Mouse (Mus musculus) kidney, adult 2 months (tissue): ENCODE measurements around the gene Emc9.

Experiments used
- CTCF ChIP-seq: fragments of 200-500 bp; conservative IDR thresholded peaks from 2 replicates; pipeline ENCODE4 v1.5.1; 2011; ENCODE audit warnings: low read depth, mild to moderate bottlenecking, control low read depth, low read length, moderate library complexity, mixed read lengths; ENCODE audit not compliant: insufficient read depth, insufficient read length
- POLR2A ChIP-seq: fragments of 200-500 bp; IDR thresholded peaks from one replicate; pipeline ENCODE4 v1.6.1; 2011; ENCODE audit warnings: low read depth, low read length, control low read depth

- TF ChIP-seq POLR2A, result no peak
- TF ChIP-seq CTCF, result no peak
Observed at GRCm38 (mm10) chr14:55608339-55608738, 23.2 kb upstream of the Emc9 start.
